Mouse (Mus musculus): ENCODE results near the gene Hivep3. TPM values are rescaled to one million over a fixed set of nuclear protein-coding genes. Genes with fewer than 3 reads are reported as not detected.
A peak's percentile ranks its signal among the peaks of the same experiment; 100 is the strongest.

Gene Hivep3
- total RNA-seq, 4 experiments from 2014 or later = 44.8 to 49.2 (median 47.6) TPM

DNA sequence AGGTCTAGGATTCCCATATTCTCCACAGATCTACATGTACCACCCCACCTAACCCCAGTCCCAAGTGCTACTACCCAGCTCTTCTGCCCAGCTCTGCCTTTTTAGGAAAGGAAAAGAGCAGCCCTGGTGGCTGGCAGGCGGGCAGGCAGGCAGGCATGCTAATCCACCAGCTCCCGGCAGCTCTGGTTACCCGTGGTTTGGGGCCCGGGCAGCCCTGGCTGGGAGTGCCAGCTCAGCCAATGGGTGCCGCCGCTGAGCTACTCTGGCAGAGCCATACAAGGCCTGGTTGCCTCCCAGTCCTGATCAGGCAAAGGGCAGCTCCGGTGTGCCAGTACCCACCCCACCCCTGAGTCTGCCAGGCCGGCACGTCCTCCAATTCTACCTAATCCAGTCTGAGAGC, 409.3 kb downstream of the Hivep3 start:
- no peak for DNase-seq (ENCODE audit: low spot score in 2 of 2)

DNA sequence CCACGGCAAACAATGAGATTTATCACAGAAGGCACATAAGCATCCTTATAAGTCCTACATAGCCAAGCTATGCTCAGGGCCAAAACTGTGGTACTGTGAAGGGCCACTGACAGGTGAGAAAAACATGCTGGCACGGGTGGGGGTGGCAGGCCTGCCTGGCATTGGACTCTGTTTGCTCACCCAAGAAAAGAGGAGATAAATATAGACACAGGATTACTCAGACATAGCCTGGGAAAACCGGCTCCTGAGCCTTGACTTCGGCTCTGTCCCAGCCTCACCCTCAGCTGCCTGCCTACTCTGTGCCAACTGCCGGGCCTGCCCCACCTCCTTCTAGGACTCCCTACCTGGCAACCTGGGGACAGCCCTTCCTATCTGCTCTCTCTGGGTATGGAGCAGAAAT, 410.8 kb downstream of the Hivep3 start:
- DNase-seq (ENCODE audit: low spot score in 2 of 2) = peak in 1 of 2 experiments; percentile 68

DNA sequence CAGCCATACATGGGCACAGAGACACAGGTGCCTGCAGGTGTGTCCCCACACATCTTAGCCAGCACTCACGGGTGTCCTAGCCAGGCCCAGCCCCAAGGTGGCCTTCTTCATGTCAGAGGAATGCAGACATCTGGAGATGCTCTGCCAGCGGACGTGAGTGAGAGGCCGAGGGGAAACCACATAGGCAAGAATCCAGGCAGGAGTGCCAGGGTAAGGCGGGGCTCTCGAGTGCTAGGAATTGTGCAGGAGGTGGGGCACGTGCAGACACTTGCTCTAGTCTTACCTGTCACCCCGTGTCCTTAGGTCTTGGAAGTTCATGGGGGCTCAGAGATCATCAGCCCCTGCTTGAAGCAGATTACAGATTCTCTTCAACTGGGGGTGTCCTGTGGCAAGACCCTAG, 412.3 kb downstream of the Hivep3 start:
- no peak for DNase-seq (ENCODE audit: low spot score in 2 of 2)

DNA sequence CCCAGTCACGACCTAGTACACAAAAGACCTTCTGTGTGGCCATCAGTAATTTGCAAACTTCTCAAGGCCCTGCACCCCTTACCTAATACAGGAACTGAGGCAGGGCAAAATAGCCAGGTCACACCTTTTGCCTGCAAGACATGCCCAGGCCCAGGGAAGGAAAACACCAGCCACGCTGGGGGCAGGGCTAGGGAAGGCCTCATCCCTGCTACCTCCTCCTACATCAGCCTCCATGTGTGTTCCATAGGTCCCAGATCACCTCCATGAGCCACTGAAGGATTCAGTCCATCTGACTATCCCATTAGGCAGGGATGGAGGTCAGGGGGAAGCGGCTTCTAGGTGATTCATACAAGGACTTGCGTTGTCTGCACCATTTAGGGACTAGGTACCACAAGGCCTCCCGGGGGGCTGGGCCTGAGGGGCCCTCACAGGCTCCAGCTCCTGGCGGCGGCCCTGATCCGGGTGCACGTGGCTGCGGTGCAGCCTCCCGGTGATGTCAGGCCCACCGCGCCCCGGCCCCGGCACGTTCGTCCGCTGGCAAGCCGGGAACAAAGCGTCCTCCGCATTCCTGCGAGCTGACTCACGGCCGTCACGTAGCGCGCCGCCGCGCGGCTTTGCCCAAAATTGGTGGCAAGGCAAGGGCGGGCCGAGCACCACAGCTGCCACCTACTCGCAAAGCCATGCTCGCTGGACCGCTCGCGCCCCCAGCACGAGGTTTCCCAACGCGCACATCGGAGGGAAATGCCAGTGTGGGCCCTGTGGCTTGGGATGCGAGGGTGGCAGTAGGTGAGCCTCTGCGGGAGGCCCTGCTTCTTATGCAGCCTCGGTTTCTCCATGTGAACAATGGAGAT, 414.9 kb downstream of the Hivep3 start:
- peak; percentile 68 to 81 for DNase-seq (ENCODE audit: low spot score in 2 of 2)

DNA sequence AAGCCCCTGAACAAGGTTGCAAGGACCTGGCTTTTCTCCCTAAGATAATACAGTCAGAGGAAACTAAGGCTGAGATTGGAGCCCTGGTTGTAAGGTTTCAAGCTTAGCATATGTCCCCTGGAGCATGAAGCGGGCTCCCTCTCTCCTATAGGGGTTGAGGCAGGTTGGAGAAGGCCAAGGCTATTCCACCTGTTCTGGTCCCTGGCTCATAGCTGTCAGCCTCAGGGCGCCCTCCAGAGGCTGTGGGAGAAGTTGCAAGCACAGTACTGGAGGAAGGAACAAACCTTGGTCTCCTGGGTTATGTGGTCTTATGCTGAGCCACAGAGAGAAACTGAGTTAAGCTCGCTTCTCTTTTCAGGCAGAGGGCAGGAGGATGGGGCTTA, 415.5 kb downstream of the Hivep3 start:
- no peak for DNase-seq (ENCODE audit: low spot score in 2 of 2)

DNA sequence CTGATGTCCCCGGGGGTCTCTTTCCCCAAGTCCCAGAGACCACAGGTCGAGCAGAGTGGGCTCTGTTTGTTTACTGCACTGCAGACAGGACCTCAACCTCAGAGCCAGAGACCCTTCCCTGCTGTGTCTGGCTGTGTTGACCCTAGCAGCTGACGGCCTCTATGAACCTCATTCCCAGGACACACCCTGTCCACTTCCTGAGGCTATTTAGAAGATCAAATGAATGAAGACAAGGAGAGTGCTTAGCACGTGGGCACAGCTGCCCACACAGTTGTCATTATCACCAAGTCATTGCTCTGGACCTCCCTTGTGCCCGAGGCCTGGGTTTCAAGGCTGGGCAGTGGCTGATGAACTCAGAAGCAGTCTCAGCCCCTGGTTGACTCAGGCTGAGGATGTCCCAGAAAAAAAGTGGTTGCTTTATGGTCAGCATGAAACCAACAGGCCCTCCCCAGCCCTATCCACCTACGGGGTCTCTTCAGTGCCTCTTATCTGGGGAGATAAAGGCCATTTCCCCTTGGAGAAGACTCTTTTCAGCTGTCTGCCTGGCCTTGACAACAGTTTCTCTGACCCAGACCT, 416.8 kb downstream of the Hivep3 start:
- DNase-seq (ENCODE audit: low spot score in 2 of 2) = no peak

GRCm38 (mm10) chr4:120151906-120152305, 418.3 kb downstream of the Hivep3 start:
- DNase-seq (ENCODE audit: low spot score in 2 of 2) = no peak

GRCm38 (mm10) chr4:120152648-120153047, 419.1 kb downstream of the Hivep3 start:
- no peak for DNase-seq (ENCODE audit: low spot score in 2 of 2)

DNA sequence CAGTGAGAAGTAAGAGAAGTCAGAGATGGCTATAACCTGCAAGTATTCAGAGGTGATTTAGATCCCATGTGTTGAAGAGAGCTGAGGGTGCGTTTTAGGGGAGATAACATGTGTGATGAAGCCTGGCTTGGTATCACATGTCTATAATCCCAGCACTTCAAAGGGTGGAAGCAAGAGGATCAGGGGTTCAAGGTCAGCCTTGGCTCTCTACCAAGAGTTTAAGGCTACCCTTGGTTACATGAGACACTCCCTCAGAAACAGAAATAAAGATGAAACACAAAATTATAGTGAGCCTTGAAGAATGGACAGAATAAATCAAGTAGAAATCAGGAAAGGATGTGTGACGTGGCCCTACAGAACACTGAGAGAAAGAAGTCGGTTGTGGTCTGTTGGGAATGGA, 420.2 kb downstream of the Hivep3 start:
- no peak for DNase-seq (ENCODE audit: low spot score in 2 of 2)

DNA sequence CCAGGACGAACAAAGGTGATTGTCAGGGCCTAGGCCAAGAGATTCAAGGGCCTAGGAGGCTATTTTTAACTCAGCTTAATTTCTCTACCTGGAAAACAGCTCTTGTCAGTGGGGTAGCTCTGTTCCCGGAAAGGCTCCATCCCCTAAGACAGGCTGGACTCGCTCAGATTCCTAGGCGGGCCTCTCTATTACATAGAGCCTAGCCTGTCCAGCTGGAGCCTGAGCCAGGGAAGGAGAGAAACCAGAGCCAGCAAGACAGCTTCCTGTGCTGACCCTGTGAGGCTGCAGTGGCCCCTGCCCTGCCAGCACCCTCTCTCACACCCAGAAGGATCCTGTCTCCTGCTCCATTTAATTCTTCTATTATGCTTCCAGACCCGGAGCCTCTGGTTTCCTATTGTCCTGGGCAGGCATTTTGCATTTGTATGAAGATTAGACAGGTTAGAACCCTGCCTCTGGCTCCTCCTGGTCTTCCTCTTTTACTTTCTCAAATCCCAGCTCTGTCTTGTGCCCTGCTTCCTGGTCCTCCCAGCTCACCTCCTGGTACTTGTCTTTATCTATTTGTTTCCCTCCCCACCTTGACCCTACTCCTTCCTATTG, 425.2 kb downstream of the Hivep3 start:
- DNase-seq (ENCODE audit: low spot score in 2 of 2) = no peak

GRCm38 (mm10) chr4:120161166-120161949, 427.8 kb downstream of the Hivep3 start, which contains the start of gene Edn2:
Gene Edn2, plus strand, starts transcription at chr4:120161206.
- peak in 1 of 2 experiments; percentile 43 for DNase-seq (ENCODE audit: low spot score in 2 of 2)

GRCm38 (mm10) chr4:120162586-120162985, 429.0 kb downstream of the Hivep3 start:
- no peak for DNase-seq (ENCODE audit: low spot score in 2 of 2)

GRCm38 (mm10) chr4:120163242-120163641, 429.7 kb downstream of the Hivep3 start:
- DNase-seq (ENCODE audit: low spot score in 2 of 2) = peak in 1 of 2 experiments; percentile 82

- no peak for DNase-seq (ENCODE audit: low spot score in 2 of 2)
Observed at GRCm38 (mm10) chr4:120164316-120164715, 430.7 kb downstream of the Hivep3 start.

DNA sequence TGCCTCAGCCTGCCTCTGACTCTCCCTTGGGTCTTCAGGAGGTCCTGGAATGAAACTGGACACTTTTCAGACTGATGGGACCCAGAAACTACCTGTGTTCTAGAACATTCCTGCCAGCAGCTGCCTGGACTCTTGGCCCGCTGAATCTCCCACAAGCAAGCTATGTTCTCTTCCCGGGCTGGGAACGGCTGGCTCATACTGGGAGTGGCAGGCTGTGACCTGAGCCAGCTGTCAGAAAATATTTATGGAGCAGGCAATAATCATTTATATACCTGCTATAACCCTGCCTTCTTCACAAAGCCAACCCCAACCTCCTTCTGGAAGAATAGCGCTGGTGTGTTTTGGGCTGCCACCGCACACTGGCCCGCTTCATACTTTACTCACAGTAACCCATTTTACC, 434.2 kb downstream of the Hivep3 start:
- DNase-seq (ENCODE audit: low spot score in 2 of 2) = no peak

DNA sequence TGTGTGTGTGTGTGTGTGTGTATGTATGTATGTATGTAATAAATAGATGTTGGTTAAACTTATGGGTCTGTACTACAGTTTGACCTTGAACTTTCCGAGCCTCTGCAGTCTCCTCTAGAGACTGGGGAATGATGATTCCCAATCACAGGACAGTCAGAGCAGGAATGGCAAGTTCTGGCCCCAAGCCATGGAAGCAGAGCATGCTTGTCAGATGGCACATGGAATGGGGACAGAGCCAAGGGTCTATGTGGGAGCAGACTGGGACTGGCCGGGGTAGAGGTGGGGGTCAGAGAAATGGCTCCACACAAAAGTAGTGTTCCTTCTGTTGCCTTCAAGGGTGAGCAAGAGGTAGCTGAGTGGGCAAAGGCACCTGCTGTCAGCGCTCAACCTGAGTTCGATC, 434.8 kb downstream of the Hivep3 start:
- no peak for DNase-seq (ENCODE audit: low spot score in 2 of 2)

- no peak for DNase-seq (ENCODE audit: low spot score in 2 of 2)
Observed at GRCm38 (mm10) chr4:120170387-120170936, 436.9 kb downstream of the Hivep3 start.

- peak in 1 of 2 experiments; percentile 56 for DNase-seq (ENCODE audit: low spot score in 2 of 2)
Observed at GRCm38 (mm10) chr4:120172050-120172684, 438.6 kb downstream of the Hivep3 start.

DNA sequence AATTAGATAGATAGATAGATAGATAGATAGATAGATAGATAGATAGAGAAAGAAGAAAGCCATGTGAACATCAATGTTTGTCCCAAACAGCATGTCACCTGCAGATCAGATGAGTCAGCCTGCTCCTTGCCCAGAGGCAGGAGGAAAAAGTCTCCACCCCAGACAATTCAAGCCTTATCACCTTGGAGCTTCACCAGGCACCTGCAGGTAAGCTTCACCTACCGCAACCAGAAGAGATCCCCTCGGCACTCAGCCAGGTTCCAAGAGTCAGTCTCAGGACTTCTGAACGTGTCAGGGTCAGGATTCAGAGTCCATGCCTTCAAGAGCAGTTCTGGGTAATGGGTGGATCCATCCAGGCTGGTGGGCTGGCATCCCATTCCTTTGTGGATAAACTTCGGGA, 445.5 kb downstream of the Hivep3 start:
- no peak for DNase-seq (ENCODE audit: low spot score in 2 of 2)

- no peak for DNase-seq (ENCODE audit: low spot score in 2 of 2)
Observed at GRCm38 (mm10) chr4:120180535-120180934, 447.0 kb downstream of the Hivep3 start.

Measured in left cerebral cortex, adult 8-10 months (tissue).